Mouse (Mus musculus) spleen, postnatal 10 days (tissue): ENCODE measurements around the gene Sh2b3.

Experiments
- DNase-seq, 2 experiments: peaks; one replicate each; pipeline ENCODE4 v3.0.0; 2021 to 2022; ENCODE audit warnings: low spot score in 2 of 2

The Sh2b3 gene

DNA sequence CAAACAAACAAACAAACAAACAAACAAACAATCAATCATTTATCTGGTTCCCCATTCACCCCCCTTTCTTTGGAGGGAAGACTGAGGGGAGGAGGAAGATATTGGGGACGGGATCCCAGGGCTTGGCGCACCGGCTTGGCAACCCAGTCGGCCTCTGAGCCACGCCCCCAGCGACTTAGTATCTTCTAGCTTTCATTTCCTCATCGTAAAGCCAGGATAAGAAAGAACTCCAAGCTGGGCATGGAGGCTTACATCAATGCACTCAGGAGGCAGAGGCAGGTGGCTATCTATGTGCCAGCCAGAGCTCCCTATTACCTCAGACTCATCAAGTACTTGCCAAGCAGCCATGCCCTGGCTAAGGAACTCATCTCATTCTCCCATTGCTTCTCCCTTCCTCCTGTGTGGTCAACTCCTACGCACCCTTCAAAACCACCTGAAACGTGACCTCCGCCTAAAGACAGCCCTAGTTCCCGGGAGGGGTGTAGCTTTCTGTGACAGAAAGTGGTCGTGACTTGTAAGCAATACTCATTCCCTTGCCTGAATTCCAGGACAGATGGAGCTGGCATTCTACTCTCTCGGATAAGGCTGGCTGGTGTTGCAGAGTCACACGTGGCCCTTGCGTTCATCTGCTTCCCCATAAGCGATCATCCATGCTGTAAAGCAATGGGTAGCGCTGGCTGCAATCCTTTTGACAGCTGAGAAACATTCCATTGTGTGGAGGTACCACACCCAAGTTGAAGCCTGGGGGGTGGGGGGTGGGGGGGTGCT lies 5.9 kb upstream of the Sh2b3 start:
- peak; percentile 46 to 61 for DNase-seq

- peak; percentile 86 to 88 for DNase-seq
Observed at GRCm38 (mm10) chr5:121842665-121843118, 5.2 kb upstream of the Sh2b3 start.

DNA sequence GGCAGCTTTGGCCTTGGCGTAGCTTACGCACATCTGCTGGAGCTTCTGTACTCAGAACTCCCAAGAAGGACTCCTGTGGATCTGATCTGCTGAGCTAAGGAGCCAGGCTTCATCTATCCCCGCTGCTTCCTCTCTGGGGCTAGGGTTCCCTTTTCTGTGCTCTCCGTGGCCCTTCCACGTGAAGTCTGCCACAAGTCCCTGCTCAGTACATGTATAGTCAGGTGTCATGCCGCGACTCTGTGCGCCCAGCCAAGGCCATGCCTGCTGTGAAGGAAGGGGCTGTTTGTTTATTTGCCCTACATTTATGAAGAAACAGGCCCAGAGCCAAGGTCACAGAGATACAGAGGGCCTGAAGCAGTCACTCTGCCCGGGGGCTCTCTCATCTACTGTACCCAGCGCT lies 4.5 kb upstream of the Sh2b3 start:
- no peak for DNase-seq

DNA sequence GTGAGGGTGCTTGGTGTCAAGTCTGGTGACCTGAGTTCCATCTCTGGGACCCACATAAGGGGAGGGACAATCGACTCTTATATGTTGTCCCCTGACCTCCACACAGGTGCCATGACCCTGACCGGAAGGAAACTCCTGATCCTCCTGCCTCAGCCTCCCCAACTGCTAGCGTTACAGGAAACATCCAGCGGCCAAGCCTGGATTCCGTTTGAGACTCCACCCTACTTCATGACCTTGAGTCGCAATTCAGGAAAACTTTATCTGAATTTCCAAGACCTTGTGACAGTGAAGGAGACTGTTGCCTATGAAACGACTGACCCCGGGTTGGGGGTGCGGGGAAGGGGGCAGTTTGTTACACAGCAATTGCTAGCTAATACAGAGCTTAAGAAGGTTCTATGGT lies 4.1 kb upstream of the Sh2b3 start:
- DNase-seq = no peak

GRCm38 (mm10) chr5:121839128-121839473 lies 1.7 kb upstream of the Sh2b3 start:
- no peak for DNase-seq

GRCm38 (mm10) chr5:121838341-121839127 lies 1.1 kb upstream of the Sh2b3 start:
- DNase-seq = peak; percentile 54 to 78

- peak; percentile 88 to 95 for DNase-seq
Observed at GRCm38 (mm10) chr5:121836692-121837415, 592 bp downstream of the Sh2b3 start.

GRCm38 (mm10) chr5:121835949-121836691 lies 1.3 kb downstream of the Sh2b3 start:
- DNase-seq = peak; percentile 85 to 86

DNA sequence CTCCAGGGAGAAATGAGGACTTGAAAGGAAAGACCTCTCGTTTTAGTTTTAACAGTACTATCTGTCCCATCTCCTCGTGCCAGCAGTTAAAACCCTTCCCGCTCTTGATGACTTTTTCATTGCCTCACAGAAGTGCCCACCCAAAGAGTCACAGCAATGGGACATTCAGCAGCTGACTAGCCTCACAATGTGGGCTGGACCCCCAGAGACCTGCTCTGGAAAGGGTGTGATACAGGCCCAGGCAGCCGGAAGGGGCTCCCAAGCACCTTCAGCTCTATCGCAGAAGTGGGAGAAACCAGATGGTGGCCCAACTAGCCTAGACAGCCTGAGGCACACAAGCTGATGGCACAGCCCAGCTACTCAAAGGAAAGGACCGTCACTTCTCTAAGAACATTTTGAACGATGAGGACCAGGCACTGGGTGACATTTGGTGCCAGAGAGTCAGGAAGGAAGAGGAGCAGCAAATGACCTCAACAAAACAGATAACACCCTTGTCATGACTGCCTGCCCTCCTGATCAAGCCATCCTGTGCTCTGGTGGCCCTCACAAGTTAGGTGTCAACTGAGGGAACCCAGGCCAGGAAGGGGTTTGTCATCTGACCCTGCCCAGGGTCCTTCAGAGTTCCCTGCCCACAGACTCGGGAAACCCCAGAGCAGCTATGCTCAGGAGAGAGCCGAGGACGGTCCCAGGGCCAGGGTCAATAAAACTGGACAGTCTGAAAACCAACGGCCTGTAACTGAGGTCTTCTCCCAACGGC lies 2.3 kb downstream of the Sh2b3 start:
- no peak for DNase-seq

- DNase-seq = no peak
Observed at GRCm38 (mm10) chr5:121834241-121834606, 3.2 kb downstream of the Sh2b3 start.

GRCm38 (mm10) chr5:121833572-121834240 lies 3.7 kb downstream of the Sh2b3 start:
- DNase-seq = peak; percentile 59 to 85

DNA sequence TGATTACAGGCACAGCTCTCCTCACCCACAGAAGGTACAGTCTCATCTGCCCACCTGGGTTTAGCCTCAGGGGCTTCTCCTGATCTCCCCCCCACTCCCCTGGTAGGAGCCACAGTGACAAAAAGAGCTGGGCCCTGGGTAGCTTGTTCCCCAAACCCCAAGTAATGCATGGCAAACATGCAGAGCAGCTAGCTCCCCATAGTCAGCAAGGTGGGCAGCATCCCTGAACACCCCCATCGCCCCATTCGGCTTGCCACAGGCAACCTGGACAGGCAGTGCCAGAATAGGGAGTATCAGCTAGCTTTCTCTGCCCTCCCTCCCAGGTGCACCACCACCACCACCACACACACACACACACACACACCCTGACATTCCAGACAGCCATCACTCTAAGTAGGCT lies 4.3 kb downstream of the Sh2b3 start:
- no peak for DNase-seq

GRCm38 (mm10) chr5:121832376-121833155 lies 4.9 kb downstream of the Sh2b3 start:
- DNase-seq = no peak

GRCm38 (mm10) chr5:121831002-121831601 lies 6.3 kb downstream of the Sh2b3 start:
- no peak for DNase-seq

DNA sequence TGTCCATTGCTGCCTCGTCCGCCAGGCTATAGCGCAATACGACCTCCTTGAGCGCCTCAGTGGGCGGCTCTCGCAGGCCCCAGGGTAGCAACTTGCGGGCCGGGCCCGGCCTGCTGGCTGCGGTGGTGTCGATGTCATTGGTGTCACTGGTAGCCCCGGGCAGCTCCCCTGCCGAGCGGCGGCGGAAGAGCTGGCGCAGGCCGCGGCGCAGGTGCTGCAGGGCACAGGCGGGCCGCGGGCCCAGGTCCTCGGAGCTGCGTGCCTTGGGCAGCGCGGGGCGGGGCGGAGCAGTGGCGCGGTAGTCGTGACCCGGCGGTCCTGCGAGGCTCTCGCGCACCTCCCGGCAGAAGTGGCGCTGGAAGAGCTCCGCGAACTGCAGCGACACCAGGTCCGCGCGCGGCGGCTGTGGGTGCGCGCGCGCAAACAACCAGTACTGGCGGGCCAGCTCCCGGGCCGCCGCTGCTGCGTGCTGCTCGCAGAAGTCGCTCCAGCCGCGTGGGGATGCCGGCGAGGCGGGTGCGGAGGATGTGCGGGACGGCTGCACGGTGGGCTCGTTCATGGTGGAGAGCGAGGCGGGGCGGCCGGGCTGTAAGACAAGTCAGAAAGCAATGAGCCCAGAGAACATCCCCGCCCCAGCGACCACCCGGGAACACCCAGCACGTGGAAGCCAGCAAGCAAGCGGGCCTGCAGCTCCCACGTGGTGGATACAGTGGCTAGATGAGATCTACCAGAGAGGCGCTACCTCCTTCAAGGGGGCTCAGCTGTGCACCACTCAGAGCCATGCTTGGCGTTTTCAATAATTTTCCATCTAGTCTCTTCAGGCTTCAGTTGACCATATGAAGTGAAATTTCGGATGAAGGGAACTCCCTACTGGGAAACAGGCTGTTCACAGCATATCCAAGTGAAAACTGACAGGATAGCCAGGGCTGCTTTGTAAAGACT lies 8.7 kb downstream of the Sh2b3 start:
- no peak for DNase-seq

DNA sequence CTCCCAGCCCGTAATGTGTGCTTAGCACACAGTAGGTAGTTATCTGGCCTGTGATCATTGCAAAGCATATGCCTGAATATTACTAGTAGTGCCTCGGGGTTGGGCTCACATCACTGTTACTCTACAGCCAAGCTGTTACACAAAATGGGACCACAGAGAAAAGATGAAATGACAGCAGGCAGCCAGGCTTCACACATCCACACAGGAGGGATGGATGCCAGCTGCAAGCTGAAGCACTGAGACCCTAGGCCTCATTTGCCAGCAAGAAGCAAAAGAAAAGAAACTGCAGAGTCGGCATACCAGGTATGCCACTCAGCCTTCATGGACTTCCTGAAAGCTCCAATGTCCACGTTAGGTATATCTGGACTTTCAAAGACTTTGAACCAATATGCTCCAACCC lies 9.6 kb downstream of the Sh2b3 start:
- DNase-seq = no peak

DNA sequence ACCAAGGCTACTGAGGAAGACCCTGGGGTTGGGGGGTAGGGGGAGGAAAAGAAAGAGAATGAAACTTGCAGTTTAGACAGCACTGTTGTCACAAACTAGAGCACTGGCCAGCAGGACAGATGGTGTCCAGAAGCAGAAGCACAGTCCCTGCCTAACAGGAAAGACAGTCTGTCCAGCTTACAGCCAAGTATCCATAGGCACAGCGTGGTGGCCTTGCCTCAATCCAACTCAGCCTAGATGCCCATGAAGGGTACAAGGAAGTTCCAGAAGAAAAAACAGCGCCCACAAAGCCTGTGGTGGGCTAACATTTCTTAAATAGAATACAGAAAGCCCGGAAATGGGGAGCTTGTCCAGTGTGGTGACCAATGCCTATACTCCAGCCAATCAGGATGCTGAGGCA lies 11.8 kb downstream of the Sh2b3 start:
- no peak for DNase-seq

- no peak for DNase-seq
Observed at GRCm38 (mm10) chr5:121824121-121824520, 13.3 kb downstream of the Sh2b3 start.
